Mouse (Mus musculus) left cerebral cortex, postnatal 14 days (tissue): ENCODE measurements around the gene Rtn4. TPM values are rescaled to one million over a fixed set of nuclear protein-coding genes. Genes with fewer than 3 reads are reported as not detected.
"Not testable (repeated sequence)": the region's sequence is repeated elsewhere in the genome, so short reads cannot be mapped to it uniquely, and the experiment has no call there.

Experiments
- DNase-seq, 2 experiments: peaks; one replicate each; pipeline ENCODE4 v3.0.0; 2021 to 2022; ENCODE audit warnings: low spot score in 2 of 2, mixed read lengths in 1 of 2
- intact Hi-C: fragments of 180-260 bp; cut with DNase I; formaldehyde crosslinking; loops from one replicate; pipeline ENCODE4 v1.15.1; 2025
- total RNA-seq, 2 experiments: library from RNA; stranded (reverse); gene quantifications; 2 replicates each; pipeline ENCODE4 v1.2.3; 2021

Gene Rtn4
- total RNA-seq, 2 experiments from 2014 or later = 639 to 692 TPM

DNA sequence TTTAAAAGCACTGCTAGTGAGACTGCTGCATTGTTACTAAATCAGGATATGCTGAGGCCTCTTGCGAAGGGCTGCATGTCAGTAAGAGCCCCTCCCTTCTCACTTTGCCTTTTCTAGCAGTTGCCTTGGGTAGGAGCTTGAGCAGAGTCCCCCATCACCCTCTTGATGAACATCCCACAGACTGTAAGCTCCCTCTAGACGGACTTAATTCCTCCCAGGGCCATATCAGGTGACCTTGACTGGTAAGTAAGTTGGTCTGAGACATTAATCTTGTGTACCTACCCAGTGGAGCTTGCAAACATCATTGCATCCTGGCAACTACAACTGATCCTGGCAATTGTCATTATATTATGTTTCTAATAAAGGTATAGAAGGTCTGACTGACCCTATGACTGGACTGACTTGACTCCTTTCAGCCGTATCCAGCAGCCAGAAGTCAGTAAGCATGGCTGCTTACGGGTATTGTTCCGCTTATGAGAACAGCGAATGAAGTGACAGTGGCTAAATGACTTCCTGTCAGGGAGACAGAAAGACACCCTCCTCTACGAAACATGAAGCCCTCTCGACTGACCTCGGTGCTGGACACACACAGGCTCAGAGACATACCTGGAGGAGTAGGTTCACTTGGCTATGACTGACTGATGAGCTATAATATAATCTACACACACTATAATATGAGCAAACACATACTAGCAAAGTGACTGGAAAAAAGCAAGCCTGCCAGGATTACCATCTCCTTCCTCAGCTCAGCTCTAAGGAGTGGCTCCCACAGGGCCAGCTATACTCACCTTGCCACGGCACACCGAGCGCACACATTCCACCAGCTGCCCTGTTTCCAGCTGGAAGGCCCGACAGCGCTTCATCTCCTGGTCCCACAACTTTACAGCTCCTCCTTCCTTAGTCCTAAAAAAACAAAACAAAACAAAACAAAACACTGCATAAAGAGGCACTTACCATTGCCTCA is 59.2 kb downstream of the Rtn4 start:
- no peak for DNase-seq
- intact Hi-C loops = no loop called here

DNA sequence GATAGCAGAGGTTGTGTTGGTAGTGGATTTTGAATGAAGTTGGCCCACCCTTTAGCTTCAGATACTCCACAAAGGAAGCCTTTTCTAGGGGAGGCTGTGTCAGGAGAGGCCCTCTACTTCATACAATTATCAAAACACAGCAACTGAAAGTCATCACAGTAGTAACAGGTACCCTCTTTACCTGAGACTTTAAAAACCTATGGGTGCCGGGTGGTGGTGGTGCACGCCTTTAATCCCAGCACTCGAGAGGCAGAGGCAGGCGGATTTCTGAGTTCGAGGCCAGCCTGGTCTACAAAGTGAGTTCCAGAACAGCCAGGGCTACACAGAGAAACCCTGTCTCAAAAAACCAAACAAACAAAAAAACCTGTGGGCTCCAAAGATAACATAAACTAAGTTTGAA is 63.3 kb downstream of the Rtn4 start:
- intact Hi-C loops, DNase-seq: not testable (repeated sequence)

DNA sequence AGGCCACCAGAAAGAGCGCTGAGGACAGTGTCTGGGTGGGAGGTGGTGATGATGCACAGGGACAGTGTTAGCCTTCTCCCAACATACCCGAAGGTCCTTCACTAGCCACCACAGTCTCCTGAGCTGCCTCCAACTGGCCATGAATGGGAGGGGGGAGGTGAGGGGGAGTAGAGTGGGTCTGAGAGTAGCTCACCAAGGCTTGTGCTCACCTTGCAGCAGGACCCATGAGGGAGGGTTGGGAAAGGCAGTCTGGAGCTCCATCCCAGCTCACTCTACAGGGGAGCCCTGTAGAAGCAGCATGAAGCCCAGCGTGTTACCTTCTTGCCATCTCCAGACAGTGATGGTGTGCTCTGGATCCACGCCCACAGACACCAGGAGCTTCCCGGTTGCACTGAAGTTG is 65.9 kb downstream of the Rtn4 start:
- intact Hi-C loops = no loop called here
- DNase-seq = no peak

DNA sequence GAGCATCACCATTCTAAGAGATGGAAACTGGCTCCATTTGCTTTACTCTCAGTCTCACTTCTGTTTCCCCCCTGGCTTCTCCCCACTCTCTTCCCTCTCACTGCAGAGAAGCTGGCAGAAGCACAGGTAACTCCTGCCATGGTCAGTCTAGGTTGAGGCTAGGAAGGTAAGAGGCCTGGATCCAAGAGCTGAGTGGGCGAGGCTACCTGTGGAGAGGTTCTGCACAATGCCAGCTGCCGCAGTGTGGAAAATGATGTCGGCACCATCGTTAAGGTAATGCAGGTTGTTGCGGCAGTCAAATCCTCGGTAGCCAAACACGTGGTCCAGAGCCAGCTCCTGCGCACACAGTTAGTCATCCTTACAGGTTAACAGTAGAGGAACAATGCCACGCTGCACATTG is 68.6 kb downstream of the Rtn4 start:
- intact Hi-C loops = no loop called here
- DNase-seq = no peak

DNA sequence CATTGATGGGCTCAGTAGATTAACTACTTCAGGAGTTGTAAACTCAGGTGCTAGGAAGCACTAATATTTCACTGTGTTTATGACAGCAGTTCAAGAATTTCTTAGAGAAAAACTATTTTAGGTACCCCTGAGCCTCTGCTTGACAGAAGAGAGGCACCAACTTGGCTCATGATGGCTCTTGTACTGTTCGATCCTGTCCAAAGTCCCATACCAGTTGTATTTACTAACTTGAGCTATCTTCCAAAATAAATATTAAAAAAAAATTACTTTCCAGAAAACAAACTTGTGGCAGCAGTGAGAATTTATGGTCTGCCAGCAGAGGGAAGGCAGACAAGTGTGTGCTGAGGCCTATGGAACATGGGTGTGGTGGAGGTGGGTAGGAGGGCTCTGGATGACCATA is 70.0 kb downstream of the Rtn4 start:
- intact Hi-C loops = no loop called here
- no peak for DNase-seq

DNA sequence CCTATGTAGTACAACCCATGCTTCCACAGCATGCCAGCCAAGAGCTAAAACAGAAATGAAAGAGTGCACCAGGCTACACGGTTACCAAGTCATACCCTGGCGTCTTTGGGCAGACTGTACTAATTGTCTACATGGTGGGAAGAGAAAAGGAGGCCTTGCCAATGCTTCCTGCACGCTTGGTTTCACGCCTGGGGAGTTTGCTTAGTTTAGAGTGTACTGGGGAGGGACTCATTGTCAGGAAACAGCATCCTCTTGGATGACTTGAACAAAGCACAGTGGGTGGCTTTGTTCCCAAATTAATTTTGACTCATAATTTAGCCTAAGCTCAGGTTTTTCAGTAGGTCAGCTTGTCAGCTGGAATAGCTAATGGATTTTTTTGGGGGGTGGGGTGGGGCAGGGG is 72.3 kb downstream of the Rtn4 start:
- intact Hi-C loops = no loop called here
- DNase-seq = no peak

DNA sequence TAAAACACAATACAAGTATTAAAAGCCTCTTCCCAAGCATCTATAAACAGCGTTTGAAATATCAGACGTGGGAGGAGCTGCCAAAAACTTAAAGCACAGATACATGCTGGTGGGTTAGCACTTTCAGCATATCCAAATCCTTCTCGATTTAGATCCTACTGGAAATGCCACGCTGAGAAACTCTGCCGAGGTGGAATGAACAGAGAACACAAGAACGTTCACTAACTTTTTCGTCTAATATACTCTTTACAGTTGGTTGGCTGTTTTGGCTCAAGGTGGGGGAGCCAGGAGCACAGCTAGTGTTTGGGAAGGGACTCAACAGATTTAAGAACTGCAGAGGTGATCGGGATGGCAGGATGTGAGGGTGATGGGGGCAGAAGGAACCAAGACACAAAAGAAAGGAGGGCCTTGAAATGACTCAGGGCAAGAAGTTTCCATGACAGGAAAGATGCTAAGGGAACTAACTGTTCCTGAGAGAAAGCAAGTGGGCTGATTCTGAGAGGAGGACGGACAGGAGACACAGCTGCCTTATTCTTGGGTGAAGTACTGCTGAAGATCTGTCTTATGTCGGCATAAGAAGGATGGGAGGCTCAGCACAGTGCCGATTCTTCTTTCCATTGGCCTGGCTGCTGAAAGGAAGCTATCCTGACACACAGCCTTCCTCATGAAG is 73.7 kb downstream of the Rtn4 start:
- intact Hi-C loops = loop anchor here (1.0 kb wide), 1 partner anchor 23 kb away; no protein-coding TSS in a partner anchor
- DNase-seq = peak; percentile 55 to 78

DNA sequence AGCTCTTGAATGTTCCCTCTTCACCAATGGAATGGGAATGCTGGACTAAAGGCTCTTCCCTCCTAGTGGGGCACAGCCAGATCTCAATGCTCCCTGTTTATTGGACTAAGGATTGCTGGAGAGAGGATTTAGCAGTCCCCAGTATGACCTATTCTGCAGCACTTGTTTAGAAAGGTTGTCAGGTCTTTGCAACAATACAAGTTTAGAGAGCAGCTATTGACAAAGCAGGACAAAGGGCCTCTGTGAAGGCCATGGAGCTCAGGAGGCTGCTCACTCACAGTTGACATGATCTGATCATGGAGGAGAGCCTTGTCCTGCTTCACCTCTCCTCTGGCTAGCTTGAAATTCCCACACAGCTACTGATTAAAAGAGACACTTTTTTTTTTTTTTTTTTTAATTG is 75.8 kb downstream of the Rtn4 start:
- intact Hi-C loops = no loop called here
- DNase-seq = no peak

DNA sequence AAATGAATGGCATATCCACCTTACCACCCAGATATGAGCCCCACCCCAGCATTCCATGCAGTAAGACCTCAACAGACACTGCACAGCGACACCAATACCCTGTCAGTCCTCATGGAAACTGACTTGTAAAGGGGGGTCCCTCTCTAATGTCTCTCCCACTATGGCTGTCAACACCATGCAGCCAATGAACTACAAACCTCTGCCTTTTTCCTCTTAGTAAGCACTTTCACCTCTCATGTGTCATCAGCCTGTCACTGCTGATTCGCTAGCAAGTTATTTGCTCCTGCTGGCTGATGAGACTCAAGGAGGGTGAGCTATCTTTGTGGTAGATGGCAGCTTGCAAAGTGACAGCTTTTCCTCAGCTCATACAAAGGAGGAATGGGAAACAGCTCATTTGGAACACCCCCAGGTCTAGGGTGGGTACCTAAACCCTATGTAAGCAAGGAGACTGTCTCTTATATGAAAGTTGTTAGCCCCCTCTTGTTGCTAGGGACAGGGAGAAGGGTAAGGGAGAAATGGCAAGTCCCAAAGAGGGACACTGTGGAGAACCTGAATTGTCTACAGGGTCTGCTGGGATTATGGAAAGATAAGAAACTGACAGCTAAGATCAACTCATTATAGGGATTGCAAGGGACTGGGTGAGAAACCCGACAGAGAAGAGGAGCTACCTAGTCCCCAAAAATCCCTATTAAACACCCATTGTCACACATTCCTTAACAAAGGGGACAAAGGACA is 78.1 kb downstream of the Rtn4 start:
- DNase-seq = no peak
- intact Hi-C loops = no loop called here

DNA sequence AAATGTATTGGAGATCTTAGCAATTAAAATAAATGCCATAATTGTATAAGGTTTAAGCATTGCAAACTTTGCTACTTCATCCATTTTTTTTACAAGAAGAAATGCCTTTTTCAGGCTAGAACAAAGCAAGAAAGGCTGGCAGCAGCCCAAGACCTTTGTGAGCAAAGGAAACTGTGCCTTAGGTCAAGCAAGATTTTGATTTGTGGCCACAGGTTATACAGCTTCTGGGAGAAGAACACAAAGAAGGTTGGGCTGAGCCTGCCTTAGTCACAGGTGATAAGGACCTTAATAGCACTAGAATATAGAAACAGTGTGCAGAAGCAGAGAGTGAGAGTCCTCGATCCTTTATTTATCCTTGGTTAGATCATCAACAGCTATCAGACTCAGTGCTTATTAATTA is 79.5 kb downstream of the Rtn4 start:
- intact Hi-C loops = no loop called here
- DNase-seq = no peak

DNA sequence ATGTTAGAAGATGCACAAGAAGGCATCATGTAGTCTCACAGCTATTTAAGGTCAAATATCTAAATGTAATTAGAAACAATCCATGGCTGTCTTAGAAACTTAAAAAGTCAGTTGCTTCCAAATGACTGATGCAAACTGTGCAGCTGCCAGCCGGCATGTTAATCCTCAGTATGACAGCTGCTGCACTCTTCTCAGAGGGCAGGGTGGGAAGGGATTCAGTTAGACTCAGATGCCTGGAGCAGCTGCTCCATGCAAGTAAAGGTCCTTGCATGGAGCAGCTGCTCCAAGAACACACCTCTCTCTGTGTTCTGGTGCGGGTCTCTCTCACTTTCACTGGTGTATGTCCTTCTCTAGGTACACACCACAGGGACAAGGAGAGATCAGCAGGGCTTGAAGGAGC is 81.5 kb downstream of the Rtn4 start:
- DNase-seq = no peak
- intact Hi-C loops = no loop called here

DNA sequence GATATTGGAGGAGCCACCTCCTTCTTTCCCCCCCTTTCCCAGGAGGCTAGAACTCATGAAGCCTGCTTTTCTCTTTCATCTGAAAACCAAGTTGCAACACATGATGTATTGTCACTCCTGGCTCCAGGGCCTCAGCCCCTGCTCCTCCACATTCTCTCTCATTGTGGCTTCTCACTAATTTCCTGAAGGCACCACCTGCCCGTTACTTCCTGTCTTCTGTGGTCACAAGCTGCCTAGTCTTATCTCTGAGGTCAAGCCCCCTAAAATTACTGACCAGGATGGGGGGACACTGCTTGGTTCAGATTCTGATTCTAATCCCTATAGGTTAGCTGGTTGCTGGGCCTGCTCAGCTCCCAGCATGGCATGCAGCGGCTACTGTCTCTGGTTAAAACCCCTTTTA is 82.0 kb downstream of the Rtn4 start:
- intact Hi-C loops = no loop called here
- DNase-seq = no peak

DNA sequence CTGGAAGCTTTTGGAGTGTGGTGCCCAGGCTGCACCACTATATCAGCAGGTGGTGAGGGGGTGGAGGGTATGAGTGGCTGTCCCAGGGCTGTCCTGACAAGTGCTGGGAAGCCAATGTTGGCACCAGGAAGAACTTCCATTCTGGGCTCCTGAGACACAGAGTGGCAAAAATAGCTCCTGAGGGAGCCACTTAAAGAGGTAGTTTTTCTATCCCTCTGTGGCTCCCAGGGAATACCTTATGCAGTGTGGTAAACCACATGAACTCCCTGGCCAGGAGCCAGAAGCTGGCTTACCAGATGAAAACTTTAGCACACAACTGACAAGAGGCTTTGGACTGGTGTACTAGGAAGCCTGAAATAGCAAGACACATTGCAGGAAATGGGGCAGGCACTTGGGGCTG is 85.2 kb downstream of the Rtn4 start:
- intact Hi-C loops = no loop called here

DNA sequence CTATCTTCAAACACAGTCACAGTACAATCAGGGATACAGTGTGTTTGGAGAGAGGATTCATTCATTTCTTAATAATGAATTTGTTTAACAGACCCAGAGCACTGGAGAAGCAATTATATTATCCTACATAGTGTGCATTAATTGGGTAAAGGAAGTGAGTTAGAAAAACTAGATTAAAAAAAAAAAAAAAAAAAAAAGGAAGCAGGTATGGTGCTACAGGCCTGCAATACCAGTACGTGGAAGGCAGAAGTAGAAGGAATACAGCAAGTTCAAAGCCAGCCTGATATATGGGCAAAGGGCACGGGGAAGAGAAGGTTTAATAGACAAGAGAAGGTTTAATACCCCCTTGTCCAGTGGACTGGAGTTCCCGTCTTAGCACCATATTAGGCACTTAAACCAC is 86.2 kb downstream of the Rtn4 start:
- DNase-seq = no peak
- intact Hi-C loops = no loop called here

More for the DNA sequence above, 85.2 kb downstream of the Rtn4 start:
- DNase-seq = peak; percentile 76 to 82

DNA sequence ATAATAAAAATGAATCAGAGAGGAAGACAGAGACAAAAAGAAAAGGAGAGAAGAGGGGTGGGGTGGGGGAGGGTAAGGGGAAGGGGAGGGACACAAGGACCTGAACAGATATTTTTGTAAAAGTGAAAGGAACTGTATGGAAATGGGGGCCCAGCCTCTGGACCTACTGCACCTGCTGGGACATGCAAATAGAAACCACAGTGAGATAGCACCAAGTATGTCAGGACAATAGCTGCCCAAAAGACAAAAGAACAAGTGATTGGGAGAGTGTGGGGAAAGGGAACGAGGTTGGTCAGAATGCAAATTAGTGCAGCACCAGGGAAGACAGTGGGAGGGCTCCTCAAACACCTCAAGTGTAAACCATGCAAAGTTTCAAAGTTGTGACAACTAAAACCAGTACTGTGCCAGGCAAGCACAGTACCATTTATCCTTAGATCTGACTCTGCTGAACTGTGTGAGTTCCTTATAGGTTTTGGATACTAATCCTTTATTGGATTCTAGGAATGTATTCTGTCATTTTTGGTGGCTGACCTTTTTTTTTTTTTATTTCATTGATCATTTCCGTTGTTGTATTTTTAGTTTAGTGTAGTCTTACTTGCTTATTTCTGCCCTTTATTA is 86.8 kb downstream of the Rtn4 start:
- DNase-seq = no peak
- intact Hi-C loops = no loop called here

DNA sequence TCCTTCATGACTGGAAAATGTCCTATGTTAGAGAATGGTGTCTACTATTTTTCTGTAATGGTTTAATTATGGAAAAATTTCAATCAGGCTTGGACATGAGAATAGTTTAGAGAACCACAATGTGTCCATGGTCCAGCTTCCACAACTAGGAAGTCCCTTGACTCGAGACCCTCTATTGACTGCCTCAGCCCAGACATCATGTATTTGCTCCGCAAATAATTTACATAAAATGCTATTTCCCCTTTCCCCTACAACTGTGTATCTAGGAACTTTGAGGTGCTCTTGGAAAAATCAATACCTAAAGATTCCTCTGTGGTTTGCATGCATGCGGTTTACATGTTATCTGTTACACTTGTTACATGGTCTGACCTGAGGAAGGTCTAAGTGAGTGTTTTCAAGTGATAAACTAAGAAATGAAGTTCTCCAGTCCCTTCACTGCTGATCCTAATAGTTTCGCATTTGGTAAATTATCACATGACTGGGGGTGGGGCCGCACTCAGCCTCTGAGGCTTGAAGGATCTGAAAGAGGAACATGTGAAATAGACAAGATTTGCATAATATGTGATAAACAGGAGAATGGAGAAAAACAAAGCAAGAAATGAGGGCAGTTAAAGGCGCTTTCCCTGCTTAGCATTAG is 94.0 kb downstream of the Rtn4 start:
- DNase-seq = no peak
- intact Hi-C loops = no loop called here

DNA sequence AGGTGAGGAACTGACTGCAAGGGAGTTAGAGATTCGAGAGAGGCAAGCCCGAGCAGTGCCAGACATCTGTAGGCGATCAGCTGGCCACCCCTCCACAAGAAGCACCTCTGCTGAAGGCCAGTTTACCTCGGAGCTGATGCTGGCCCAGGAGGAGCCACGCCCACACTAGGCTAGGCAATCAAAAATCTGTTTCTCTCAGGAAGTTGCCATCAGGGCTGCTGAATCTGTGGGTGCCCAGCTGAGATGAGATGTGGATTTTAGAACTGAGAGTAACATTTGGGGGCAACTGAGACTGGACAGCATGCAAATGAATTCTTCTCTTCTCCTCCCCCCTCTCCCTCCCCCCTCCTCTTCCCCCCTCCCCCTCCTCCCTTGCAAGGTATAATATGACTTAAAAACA is 94.7 kb downstream of the Rtn4 start:
- no peak for DNase-seq
- intact Hi-C loops = no loop called here

DNA sequence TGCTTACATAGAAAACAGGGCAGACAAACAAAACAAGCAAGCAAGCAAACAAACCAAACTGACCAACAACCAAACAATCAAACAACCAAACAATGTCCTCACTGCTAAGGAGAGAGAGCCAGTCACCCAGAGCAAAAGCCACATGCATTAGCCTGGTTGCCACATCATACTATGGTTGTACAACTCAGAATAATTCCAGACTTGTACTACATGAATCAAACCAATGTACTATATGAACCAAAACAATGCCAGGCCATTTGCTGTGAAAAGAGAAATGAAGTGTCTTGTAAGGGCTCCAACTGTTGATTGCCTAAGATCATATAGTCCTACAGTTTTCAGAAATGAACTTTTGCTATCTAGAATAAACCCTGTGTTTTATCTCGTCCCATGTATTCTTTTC is 95.8 kb downstream of the Rtn4 start:
- DNase-seq = no peak
- intact Hi-C loops = no loop called here

DNA sequence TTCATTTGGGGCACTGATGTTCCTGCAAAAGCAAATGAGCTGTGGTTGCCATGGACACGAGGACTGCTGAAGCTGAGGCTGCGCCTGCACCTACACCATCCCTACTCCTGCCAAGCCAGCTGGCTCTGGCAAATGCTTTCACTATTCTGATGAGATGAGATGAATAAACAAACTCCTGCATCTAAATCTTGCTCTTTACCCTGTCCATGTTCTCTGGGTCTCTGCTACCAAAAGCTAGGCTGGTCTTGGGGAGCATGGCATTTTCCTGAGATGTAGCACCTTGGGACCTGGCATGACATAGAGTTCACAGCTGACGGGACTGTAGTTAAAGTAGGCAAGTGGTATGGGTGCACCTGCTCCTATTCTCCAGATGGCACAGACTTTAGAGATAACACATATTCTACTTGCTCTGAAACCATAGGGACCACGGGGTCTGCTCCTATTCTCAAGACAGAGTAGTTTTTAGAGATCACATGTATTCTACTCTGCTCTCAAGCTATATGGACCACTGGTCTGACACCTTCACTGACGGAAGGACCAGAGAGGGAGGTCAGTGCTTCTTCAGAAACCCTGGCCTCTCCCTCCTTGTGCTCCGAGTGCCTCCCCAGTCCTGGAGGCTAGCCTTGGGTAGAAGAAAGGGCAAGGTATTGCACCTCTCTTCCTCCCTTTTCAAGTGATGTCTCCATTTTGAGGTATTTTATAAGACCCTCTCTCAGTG is 96.3 kb downstream of the Rtn4 start:
- peak; percentile 88 to 95 for DNase-seq
- intact Hi-C loops = loop anchor here (1.0 kb wide), 1 partner anchor 23 kb away; no protein-coding TSS in a partner anchor
